Mouse (Mus musculus) kidney, adult 2 months (tissue): ENCODE data around the gene Duox1. TPM values are rescaled to one million over a fixed set of nuclear protein-coding genes. Genes with fewer than 3 reads are reported as not detected.
"Not testable (repeated sequence)": the region's sequence is repeated elsewhere in the genome, so short reads cannot be mapped to it uniquely, and the experiment has no call there.

ENCODE experiments used
- DNase-seq: peaks from one replicate; pipeline ENCODE4 v3.0.0; 2021
- H3K27ac ChIP-seq: fragments of 200-500 bp; 2 replicates; pipeline ENCODE4 v1.5.1; 2012; ENCODE audit warnings: low read depth, low read length, control low read depth, inconsistent platforms; ENCODE audit not compliant: insufficient read depth
- H3K27me3 ChIP-seq: fragments of 200-500 bp; replicated peaks from 2 replicates; pipeline ENCODE4 v1.6.1; 2012; ENCODE audit warnings: mild to moderate bottlenecking, moderate library complexity, low read length, inconsistent platforms; ENCODE audit not compliant: control insufficient read depth, insufficient read depth
- H3K36me3 ChIP-seq: fragments of 200-500 bp; 2 replicates; pipeline ENCODE4 v1.6.1; 2012; ENCODE audit warnings: mild to moderate bottlenecking, moderate library complexity, low read length, inconsistent platforms; ENCODE audit not compliant: control insufficient read depth, insufficient read depth
- H3K4me1 ChIP-seq: fragments of 200-500 bp; 2 replicates; pipeline ENCODE4 v1.6.1; 2011; ENCODE audit warnings: low read length; ENCODE audit not compliant: control insufficient read depth, insufficient read depth
- H3K4me3 ChIP-seq: fragments of 200-500 bp; 2 replicates; pipeline ENCODE4 v1.5.1; 2011; ENCODE audit warnings: mild to moderate bottlenecking, low read depth, low read length, control low read depth; ENCODE audit not compliant: insufficient read depth
- CTCF ChIP-seq: fragments of 200-500 bp; conservative IDR thresholded peaks from 2 replicates; pipeline ENCODE4 v1.5.1; 2011; ENCODE audit warnings: low read depth, mild to moderate bottlenecking, control low read depth, low read length, moderate library complexity, mixed read lengths; ENCODE audit not compliant: insufficient read depth, insufficient read length
- POLR2A ChIP-seq: fragments of 200-500 bp; IDR thresholded peaks from one replicate; pipeline ENCODE4 v1.6.1; 2011; ENCODE audit warnings: low read depth, low read length, control low read depth
- WGBS: fragments of 180-500 bp; shearing (Covaris S2); methylation state at CpG from one replicate; pipeline ENCODE4 v1.1.7; 2018; 5-methylcytosine and 5-hydroxymethylcytosine counted together
- polyA plus RNA-seq: library from polyadenylated mRNA; depleted of rRNA; stranded (reverse); fragments of >200 nt; gene quantifications from 2 replicates; pipeline ENCODE4 v1.2.3, GENCODE M21; 2012; rRNA removed

Duox1 gene
- polyA plus RNA-seq, 1 experiment, result 0.20 TPM

- Histone ChIP-seq H3K4me3 (no peak overlapping the region), H3K27ac (no peak overlapping the region), H3K27me3 (no peaks in the 10 kb centered on the region), H3K36me3 (no peaks in the 10 kb centered on the region), H3K4me1 (peaks cover 3% of the 10 kb centered on the region)
- WGBS, result 75% methylated on average over 6 of the region's 6 CpGs
- no peak for TF ChIP-seq CTCF
- TF ChIP-seq POLR2A, result no peak
- DNase-seq, result no peak
Measured at GRCm38 (mm10) chr2:122382121-122382520, 66.6 kb downstream of the Duox1 start.

GRCm38 (mm10) chr2:122385095-122385494 lies 69.6 kb downstream of the Duox1 start:
- TF ChIP-seq CTCF (no peak), POLR2A (no peak)
- DNase-seq, result no peak
- WGBS, result 54% methylated on average over 3 of the region's 3 CpGs
- H3K36me3 ChIP-seq, result no peaks in the 10 kb centered on the region
- H3K27me3 ChIP-seq, result no peaks in the 10 kb centered on the region
- H3K4me1 ChIP-seq, result peaks cover 3% of the 10 kb centered on the region; the same call in 1 of the 2 replicates
- no peak overlapping the region for H3K4me3 ChIP-seq
- H3K27ac ChIP-seq, result no peak overlapping the region

- not testable (repeated sequence) for H3K27me3 ChIP-seq, H3K4me1 ChIP-seq, H3K27ac ChIP-seq, H3K36me3 ChIP-seq, DNase-seq, H3K4me3 ChIP-seq
- WGBS, result 93% methylated on average over 3 of the region's 3 CpGs
Measured at GRCm38 (mm10) chr2:122387135-122387534, 71.7 kb downstream of the Duox1 start.

GRCm38 (mm10) chr2:122396150-122396549 lies 80.7 kb downstream of the Duox1 start:
- Histone ChIP-seq H3K27ac (no peak overlapping the region), H3K36me3 (no peaks in the 10 kb centered on the region), H3K4me3 (no peak overlapping the region), H3K27me3 (no peaks in the 10 kb centered on the region), H3K4me1 (no peaks in the 10 kb centered on the region)
- WGBS, result 91% methylated on average over 1 of the region's 1 CpGs
- DNase-seq, result no peak
- no peak for TF ChIP-seq CTCF
- no peak for TF ChIP-seq POLR2A

Other genes starting within 250 kb of the Duox1 start
- 6.6 and 7.4 TPM in 2 replicates for gene Spg11, start 197.3 kb upstream of the Duox1 start, polyA plus RNA-seq
- gene B2m, start 168.0 kb upstream of the Duox1 start, polyA plus RNA-seq, result 577 and 854 TPM in 2 replicates
- 0.12 TPM in 1 of 2 replicates, not detected in the other for gene Trim69, start 155.0 kb upstream of the Duox1 start, polyA plus RNA-seq
- gene Patl2, start 129.5 kb upstream of the Duox1 start, polyA plus RNA-seq, result 0.04 TPM in 1 of 2 replicates, not detected in the other
- not detected in 2 replicates for gene Terb2, start 129.4 kb upstream of the Duox1 start, polyA plus RNA-seq
- gene Sord, start 80.9 kb upstream of the Duox1 start, polyA plus RNA-seq, result 566 and 646 TPM in 2 replicates
- 0.05 and 0.17 TPM in 2 replicates for gene Duox2, start 17.2 kb upstream of the Duox1 start, polyA plus RNA-seq
- 0.20 TPM in 1 of 2 replicates, not detected in the other for gene Duoxa2, start 16.8 kb upstream of the Duox1 start, polyA plus RNA-seq
- gene Duoxa1, start 1.9 kb upstream of the Duox1 start, polyA plus RNA-seq, result 0.28 and 0.35 TPM in 2 replicates
- 14.7 and 16.2 TPM in 2 replicates for gene Shf, start 53.5 kb downstream of the Duox1 start, polyA plus RNA-seq
- gene Slc28a2, start 110.8 kb downstream of the Duox1 start, polyA plus RNA-seq, result 0.69 and 2.0 TPM in 2 replicates
- gene Gm14085, start 169.3 kb downstream of the Duox1 start, polyA plus RNA-seq, result 0.07 and 0.20 TPM in 2 replicates